Mouse (Mus musculus) MEL (cell line): ENCODE measurements around the gene Atp11b. TPM values are rescaled to one million over a fixed set of nuclear protein-coding genes. Genes with fewer than 3 reads are reported as not detected.

Experiments
- DNase-seq: peaks from one replicate; pipeline ENCODE4 v3.0.0; 2011; ENCODE audit warnings: low read depth, low spot score
- H3K27ac ChIP-seq: 2 replicates; pipeline ENCODE4 v1.5.1; 2012; ENCODE audit warnings: low read depth, mild to moderate bottlenecking, control low read depth, low read length, moderate library complexity; ENCODE audit not compliant: control insufficient read depth
- H3K27me3 ChIP-seq, 2 experiments: fragments of 150-350 bp in 1 of 2; sonication (generic) in 1 of 2; 2 replicates each; pipeline ENCODE4 v1.6.1; 2012; ENCODE audit warnings: low read length in 2 of 2, mild to moderate bottlenecking in 2 of 2, improper control_type of control experiment in 1 of 2, moderate library complexity in 1 of 2; ENCODE audit not compliant: insufficient read depth in 2 of 2, control insufficient read depth in 1 of 2
- H3K36me3 ChIP-seq, 2 experiments: 2 replicates each; pipeline ENCODE4 v1.6.1; 2012 to 2014; ENCODE audit warnings: low read length in 2 of 2, improper control_type of control experiment in 1 of 2, inconsistent platforms in 1 of 2, mild to moderate bottlenecking in 1 of 2; ENCODE audit not compliant: insufficient read depth in 2 of 2, control insufficient read depth in 1 of 2
- H3K4me1 ChIP-seq, 2 experiments: fragments of 150-350 bp in 1 of 2; sonication (generic) in 1 of 2; 2 replicates each; pipeline ENCODE4 v1.6.1; 2012; ENCODE audit warnings: low read length in 2 of 2, improper control_type of control experiment in 1 of 2, mild to moderate bottlenecking in 1 of 2; ENCODE audit not compliant: insufficient read depth in 2 of 2, control insufficient read depth in 1 of 2
- H3K4me3 ChIP-seq, 2 experiments: fragments of 150-350 bp in 1 of 2; sonication (generic) in 1 of 2; 2 replicates each; pipeline ENCODE4 v1.5.1; 2012; ENCODE audit warnings: low read depth in 2 of 2, low read length in 2 of 2, mild to moderate bottlenecking in 2 of 2, moderate library complexity in 2 of 2, control low read depth in 1 of 2, improper control_type of control experiment in 1 of 2; ENCODE audit not compliant: control insufficient read depth in 1 of 2, insufficient read depth in 1 of 2
- H3K79me2 ChIP-seq: 2 replicates; pipeline ENCODE4 v1.6.1; 2012; ENCODE audit warnings: mild to moderate bottlenecking, low read length, moderate library complexity; ENCODE audit not compliant: control insufficient read depth, poor library complexity, insufficient read depth
- H3K9ac ChIP-seq: 2 replicates; pipeline ENCODE4 v1.6.1; 2012; ENCODE audit warnings: low read depth, mild to moderate bottlenecking, control low read depth, low read length, moderate library complexity; ENCODE audit not compliant: control insufficient read depth, poor library complexity, severe bottlenecking
- H3K9me3 ChIP-seq: fragments of 150-350 bp; sonication (generic); replicated peaks from 2 replicates; pipeline ENCODE4 v1.6.1; 2012; ENCODE audit warnings: mild to moderate bottlenecking, low read length, improper control_type of control experiment, moderate library complexity; ENCODE audit not compliant: insufficient read depth
- BHLHE40 ChIP-seq: IDR thresholded peaks from 2 replicates; pipeline ENCODE4 v1.6.1; 2012; ENCODE audit warnings: low read depth, mild to moderate bottlenecking, inconsistent platforms, low read length, improper control_type of control experiment, borderline replicate concordance
- CHD1 ChIP-seq: IDR thresholded peaks from 2 replicates; pipeline ENCODE4 v1.6.1; 2012; ENCODE audit warnings: low read depth, mild to moderate bottlenecking, inconsistent platforms, low read length, improper control_type of control experiment
- E2F4 ChIP-seq: IDR thresholded peaks from 2 replicates; pipeline ENCODE4 v1.6.1; 2011; ENCODE audit warnings: low read depth, low read length, improper control_type of control experiment, borderline replicate concordance
- ELF1 ChIP-seq: IDR thresholded peaks from 2 replicates; pipeline ENCODE4 v1.6.1; 2014; ENCODE audit warnings: low read depth, mild to moderate bottlenecking, inconsistent platforms, low read length, improper control_type of control experiment, moderate library complexity
- EP300 ChIP-seq, 2 experiments: IDR thresholded peaks; 2 replicates each; pipeline ENCODE4 v1.6.1; 2011; ENCODE audit warnings: improper control_type of control experiment in 2 of 2, low read length in 2 of 2, low read depth in 1 of 2, mild to moderate bottlenecking in 1 of 2
- ETS1 ChIP-seq: IDR thresholded peaks from 2 replicates; pipeline ENCODE4 v1.6.1; 2012; ENCODE audit warnings: low read depth, mild to moderate bottlenecking, inconsistent platforms, low read length, improper control_type of control experiment, moderate library complexity
- GABPA ChIP-seq: IDR thresholded peaks from 2 replicates; pipeline ENCODE4 v1.6.1; 2012; ENCODE audit warnings: low read depth, mild to moderate bottlenecking, inconsistent platforms, low read length, improper control_type of control experiment, moderate library complexity
- GATA1 ChIP-seq: IDR thresholded peaks from 2 replicates; pipeline ENCODE4 v1.6.1; 2011; ENCODE audit warnings: low read depth, low read length, improper control_type of control experiment
- MEF2A ChIP-seq: IDR thresholded peaks from 2 replicates; pipeline ENCODE4 v1.6.1; 2014; ENCODE audit warnings: low read depth, mild to moderate bottlenecking, inconsistent platforms, low read length, improper control_type of control experiment; ENCODE audit not compliant: poor library complexity, insufficient replicate concordance, severe bottlenecking; ENCODE audit errors: extremely low read depth
- MXI1 ChIP-seq: IDR thresholded peaks from 2 replicates; pipeline ENCODE4 v1.6.1; 2011; ENCODE audit warnings: mild to moderate bottlenecking, low read depth, low read length, improper control_type of control experiment
- MYB ChIP-seq: IDR thresholded peaks from 2 replicates; pipeline ENCODE4 v1.6.1; 2011; ENCODE audit warnings: mild to moderate bottlenecking, low read depth, low read length, improper control_type of control experiment
- MYC ChIP-seq: IDR thresholded peaks from 2 replicates; pipeline ENCODE4 v1.6.1; 2011; ENCODE audit warnings: low read depth, mild to moderate bottlenecking, low read length, improper control_type of control experiment, moderate library complexity
- NRF1 ChIP-seq: IDR thresholded peaks from 2 replicates; pipeline ENCODE4 v1.6.1; 2014; ENCODE audit warnings: low read depth, mild to moderate bottlenecking, inconsistent platforms, low read length, improper control_type of control experiment, moderate library complexity; ENCODE audit not compliant: poor library complexity, insufficient read depth, severe bottlenecking
- POLR2A ChIP-seq, 2 experiments: IDR thresholded peaks; 2 replicates each; pipeline ENCODE4 v1.6.1; 2011 to 2012; ENCODE audit warnings: low read length in 2 of 2, mild to moderate bottlenecking in 2 of 2, control low read depth in 1 of 2, improper control_type of control experiment in 1 of 2, low read depth in 1 of 2, moderate library complexity in 1 of 2; ENCODE audit not compliant: control insufficient read depth in 1 of 2, insufficient read depth in 1 of 2, poor library complexity in 1 of 2
- POLR2AphosphoS5 ChIP-seq: IDR thresholded peaks from 2 replicates; pipeline ENCODE4 v1.6.1; 2012; ENCODE audit warnings: low read depth, borderline replicate concordance, mild to moderate bottlenecking, inconsistent platforms, low read length, moderate library complexity, mixed read lengths
- TAL1 ChIP-seq: IDR thresholded peaks from 2 replicates; pipeline ENCODE4 v1.6.1; 2012; ENCODE audit warnings: mild to moderate bottlenecking, inconsistent platforms, low read length, moderate library complexity, mixed read lengths
- TBP ChIP-seq: IDR thresholded peaks from 2 replicates; pipeline ENCODE4 v1.8.0; 2011; ENCODE audit warnings: low read depth, low read length, improper control_type of control experiment
- UBTF ChIP-seq: IDR thresholded peaks from 2 replicates; pipeline ENCODE4 v1.6.1; 2012; ENCODE audit warnings: low read depth, mild to moderate bottlenecking, inconsistent platforms, low read length, improper control_type of control experiment, moderate library complexity, borderline replicate concordance; ENCODE audit not compliant: insufficient read depth
- ZC3H11A ChIP-seq: IDR thresholded peaks from 2 replicates; pipeline ENCODE4 v1.6.1; 2012; ENCODE audit warnings: low read depth, mild to moderate bottlenecking, inconsistent platforms, low read length, improper control_type of control experiment
- ZMIZ1 ChIP-seq: IDR thresholded peaks from 2 replicates; pipeline ENCODE4 v1.6.1; 2012; ENCODE audit warnings: low read depth, mild to moderate bottlenecking, inconsistent platforms, low read length, improper control_type of control experiment, moderate library complexity
- ZNF384 ChIP-seq: IDR thresholded peaks from 2 replicates; pipeline ENCODE4 v1.6.1; 2012; ENCODE audit warnings: low read depth, mild to moderate bottlenecking, inconsistent platforms, low read length, improper control_type of control experiment
- polyA plus RNA-seq, 2 experiments: library from polyadenylated mRNA; stranded (reverse) in 1 of 2; unstranded in 1 of 2; fragments of >175 nt in 1 of 2; fragments of >200 nt in 1 of 2; gene quantifications; 2 replicates each; pipeline versions ENCODE4 v1.2.1 to v1.2.4; 2012; ENCODE audit warnings: low replicate concordance in 2 of 2, low read depth in 1 of 2; ENCODE audit not compliant: insufficient read length in 2 of 2, insufficient read depth in 1 of 2, missing spikeins in 1 of 2
- total RNA-seq: library from RNA; depleted of rRNA; stranded (reverse); fragments of 300-350 nt; gene quantifications from 2 replicates; pipeline ENCODE4 v1.2.3, GENCODE M21; 2012

Atp11b gene
- total and polyA plus RNA-seq, 3 experiments: 25.9 to 57.9 (median 52.3) TPM

- TF ChIP-seq MXI1: 0 out of 2 replicates have a peak, but pooled peaks have one; percentile 58
- peak; percentile 99 for TF ChIP-seq ETS1
- no peak for TF ChIP-seq ZC3H11A
- TF ChIP-seq MEF2A: peak; percentile 76; the same call in 1 of the 2 replicates
- no peak for TF ChIP-seq TBP
- no peak for TF ChIP-seq GABPA
- TF ChIP-seq ELF1: peak; percentile 74
- peak; percentile 93 for TF ChIP-seq GATA1
- no peak for TF ChIP-seq CHD1
- peak; percentile 63; the same call in 1 of the 2 replicates for TF ChIP-seq MYB
- no peak for TF ChIP-seq NRF1
- no peak for TF ChIP-seq POLR2AphosphoS5
- no peak for TF ChIP-seq POLR2A (IDR thresholded peaks at IDR 0.05; ENCODE audit: control insufficient read depth in 1 of 2, insufficient read depth in 1 of 2, low read depth in 1 of 2, low read length in 2 of 2, poor library complexity in 1 of 2)
- TF ChIP-seq TAL1: no peak; the same call in 1 of the 2 replicates
- TF ChIP-seq MYC: peak; percentile 68; the same call in 1 of the 2 replicates
- no peak for TF ChIP-seq UBTF
- TF ChIP-seq BHLHE40: peak; percentile 64; the same call in 1 of the 2 replicates
- TF ChIP-seq ZNF384: no peak
Measured at GRCm38 (mm10) chr3:35819887-35820286, 66.0 kb downstream of the Atp11b start (continued).

GRCm38 (mm10) chr3:35822036-35822435 is 68.1 kb downstream of the Atp11b start:
- TF ChIP-seq ZMIZ1 (no peak), EP300 (IDR thresholded peaks at IDR 0.05; ENCODE audit: low read depth in 1 of 2, low read length in 2 of 2) (no peak), E2F4 (no peak), GABPA (no peak), POLR2AphosphoS5 (no peak)
- DNase-seq: no peak
- peaks cover 10 to 17% of the 10 kb centered on the region in 2 experiments for H3K4me1 ChIP-seq
- no peak overlapping the region for H3K9ac ChIP-seq
- H3K27ac ChIP-seq: no peak overlapping the region
- no peak overlapping the region for H3K4me3 ChIP-seq
- no peaks in the 10 kb centered on the region for H3K79me2 ChIP-seq
- peaks cover 0 to 18% of the 10 kb centered on the region in 2 experiments for H3K36me3 ChIP-seq
- no peaks in the 10 kb centered on the region for H3K27me3 ChIP-seq
- H3K9me3 ChIP-seq: no peaks in the 10 kb centered on the region
